Mouse (Mus musculus): ENCODE results near the gene Olfr1336. TPM values are rescaled to one million over a fixed set of nuclear protein-coding genes. Genes with fewer than 3 reads are reported as not detected.
"Not testable (repeated sequence)": the region's sequence is repeated elsewhere in the genome, so short reads cannot be mapped to it uniquely, and the experiment has no call there.

Gene Olfr1336
- polyA plus RNA-seq, 1 experiment: not detected

GRCm38 (mm10) chr7:6466951-6467350 is 11.0 kb downstream of the Olfr1336 start, which contains the start of gene Olfr1346:
Gene Olfr1346, plus strand, starts transcription at chr7:6467101.
- no peaks in the 10 kb centered on the region for H3K79me3 ChIP-seq (ENCODE audit: low read depth)
- no peak within 1 kb of the TSS for H3ac ChIP-seq (ENCODE audit: control insufficient read depth, insufficient read length, low read depth)
- TF ChIP-seq CEBPB (IDR thresholded peaks at IDR 0.05; ENCODE audit: low read depth) (no peak), MYOG (IDR thresholded peaks at IDR 0.05; ENCODE audit: control insufficient read depth, extremely low read depth, insufficient read length) (no peak), CTCF (IDR thresholded peaks at IDR 0.05; ENCODE audit: control insufficient read depth, insufficient read depth, insufficient read length) (no peak), MAX (IDR thresholded peaks at IDR 0.05) (no peak), FOSL1 (IDR thresholded peaks at IDR 0.05; ENCODE audit: insufficient read depth, low read length, poor library complexity, severe bottlenecking) (no peak)
- no peak within 1 kb of the TSS for H3K4me3 ChIP-seq (ENCODE audit: insufficient read depth, poor library complexity, severe bottlenecking)
- H3K79me2 ChIP-seq (ENCODE audit: control insufficient read depth, insufficient read depth): no peaks in the 10 kb centered on the region
- H3K36me3 ChIP-seq (ENCODE audit: control insufficient read depth, insufficient read depth): no peaks in the 10 kb centered on the region
- no peaks in the 10 kb centered on the region for H3K27me3 ChIP-seq (ENCODE audit: control insufficient read depth, insufficient read depth, insufficient read length)

DNA sequence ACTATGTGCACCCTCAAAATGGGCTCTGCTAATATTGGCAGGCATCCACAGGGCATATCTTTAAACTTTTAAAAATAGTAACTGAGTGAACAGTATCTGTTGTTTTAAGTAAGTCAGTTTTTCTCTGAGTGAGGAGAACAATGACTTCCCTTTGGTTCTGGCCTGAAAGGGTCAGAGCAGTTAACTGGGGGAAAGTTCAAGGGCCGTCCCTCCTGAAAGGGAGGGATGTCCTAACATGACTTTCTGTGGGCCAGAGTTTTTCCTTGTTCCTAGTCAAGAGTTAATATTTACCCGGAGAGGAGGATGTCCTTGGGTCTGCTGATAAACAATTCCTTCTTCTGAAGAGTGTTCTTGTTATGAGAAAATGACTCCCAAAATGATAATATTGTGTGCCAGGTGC is 21.7 kb downstream of the Olfr1336 start:
- H3K4me3 ChIP-seq (ENCODE audit: insufficient read depth, poor library complexity, severe bottlenecking); H3K79me3 ChIP-seq (ENCODE audit: low read depth); H3K36me3 ChIP-seq (ENCODE audit: control insufficient read depth, insufficient read depth); H3ac ChIP-seq (ENCODE audit: control insufficient read depth, insufficient read length, low read depth); H3K79me2 ChIP-seq (ENCODE audit: control insufficient read depth, insufficient read depth); H3K27me3 ChIP-seq (ENCODE audit: control insufficient read depth, insufficient read depth, insufficient read length): not testable (repeated sequence)

DNA sequence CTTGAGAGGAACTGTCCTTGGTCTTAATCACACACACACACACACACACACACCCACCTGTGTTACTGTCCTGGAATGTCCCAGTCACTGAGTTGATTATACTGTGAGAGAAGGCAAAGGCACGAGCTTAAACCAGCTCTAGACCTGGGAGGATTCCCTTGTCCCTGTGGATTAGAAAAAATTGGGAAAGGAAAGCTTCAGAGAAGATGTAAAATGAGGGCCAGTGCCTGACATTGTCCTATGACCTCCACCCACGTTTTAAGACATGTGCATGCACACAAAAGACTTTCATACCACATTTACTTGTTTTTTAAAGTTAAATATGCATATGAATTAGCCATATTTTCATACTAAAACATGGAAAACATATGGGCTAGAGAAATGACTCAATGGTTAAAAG is 30.9 kb downstream of the Olfr1336 start, which contains the start of gene Olfr5:
Gene Olfr5 (minus strand): TSS at position 101 of the 400 bp plus-strand sequence.
- no peak within 1 kb of the TSS for H3ac ChIP-seq (ENCODE audit: control insufficient read depth, insufficient read length, low read depth)
- H3K27me3 ChIP-seq (ENCODE audit: control insufficient read depth, insufficient read depth, insufficient read length): no peaks in the 10 kb centered on the region
- no peaks in the 10 kb centered on the region for H3K36me3 ChIP-seq (ENCODE audit: control insufficient read depth, insufficient read depth)
- TF ChIP-seq MYOG (IDR thresholded peaks at IDR 0.05; ENCODE audit: control insufficient read depth, extremely low read depth, insufficient read length): no peak
- no peak within 1 kb of the TSS for H3K4me3 ChIP-seq (ENCODE audit: insufficient read depth, poor library complexity, severe bottlenecking)
- H3K79me3 ChIP-seq (ENCODE audit: low read depth): no peaks in the 10 kb centered on the region
- no peaks in the 10 kb centered on the region for H3K79me2 ChIP-seq (ENCODE audit: control insufficient read depth, insufficient read depth)

GRCm38 (mm10) chr7:6499655-6500054 is 43.7 kb downstream of the Olfr1336 start, which contains the start of gene Olfr1347:
Gene Olfr1347, minus strand, starts transcription at chr7:6499755.
- TF ChIP-seq CEBPB (IDR thresholded peaks at IDR 0.05; ENCODE audit: low read depth): no peak
- no peak for TF ChIP-seq MYOD1 (IDR thresholded peaks at IDR 0.05; ENCODE audit: control insufficient read depth, insufficient read length, low read depth)
- TF ChIP-seq MYOG (IDR thresholded peaks at IDR 0.05; ENCODE audit: control insufficient read depth, extremely low read depth, insufficient read length): no peak
- no peak for TF ChIP-seq CTCF (IDR thresholded peaks at IDR 0.05; ENCODE audit: control insufficient read depth, insufficient read depth, insufficient read length)
- TF ChIP-seq MAX (IDR thresholded peaks at IDR 0.05): no peak
- no peak for TF ChIP-seq FOSL1 (IDR thresholded peaks at IDR 0.05; ENCODE audit: insufficient read depth, low read length, poor library complexity, severe bottlenecking)
- TF ChIP-seq USF1 (IDR thresholded peaks at IDR 0.05; ENCODE audit: low read depth): no peak
- Histone ChIP-seq H3ac (ENCODE audit: control insufficient read depth, insufficient read length, low read depth) (no peak within 1 kb of the TSS), H3K36me3 (ENCODE audit: control insufficient read depth, insufficient read depth) (no peaks in the 10 kb centered on the region)

GRCm38 (mm10) chr7:6508648-6509047 is 52.7 kb downstream of the Olfr1336 start, which contains the start of gene Olfr1348:
Gene Olfr1348, minus strand, starts transcription at chr7:6508748.
- no peaks in the 10 kb centered on the region for H3K79me2 ChIP-seq (ENCODE audit: control insufficient read depth, insufficient read depth)
- H3K36me3 ChIP-seq (ENCODE audit: control insufficient read depth, insufficient read depth): no peaks in the 10 kb centered on the region
- no peaks in the 10 kb centered on the region for H3K27me3 ChIP-seq (ENCODE audit: control insufficient read depth, insufficient read depth, insufficient read length)
- no peak for TF ChIP-seq MYOD1 (IDR thresholded peaks at IDR 0.05; ENCODE audit: control insufficient read depth, insufficient read length, low read depth)
- no peak for TF ChIP-seq MYOG (IDR thresholded peaks at IDR 0.05; ENCODE audit: control insufficient read depth, extremely low read depth, insufficient read length)
- TF ChIP-seq FOSL1 (IDR thresholded peaks at IDR 0.05; ENCODE audit: insufficient read depth, low read length, poor library complexity, severe bottlenecking): no peak
- TF ChIP-seq MAX (IDR thresholded peaks at IDR 0.05): no peak
- no peak for TF ChIP-seq CTCF (IDR thresholded peaks at IDR 0.05; ENCODE audit: control insufficient read depth, insufficient read depth, insufficient read length)
- TF ChIP-seq CEBPB (IDR thresholded peaks at IDR 0.05; ENCODE audit: low read depth): no peak
- TF ChIP-seq USF1 (IDR thresholded peaks at IDR 0.05; ENCODE audit: low read depth): no peak
- H3ac ChIP-seq (ENCODE audit: control insufficient read depth, insufficient read length, low read depth): no peak within 1 kb of the TSS
- no peak within 1 kb of the TSS for H3K4me3 ChIP-seq (ENCODE audit: insufficient read depth, poor library complexity, severe bottlenecking)
- no peaks in the 10 kb centered on the region for H3K79me3 ChIP-seq (ENCODE audit: low read depth)

More at GRCm38 (mm10) chr7:6499655-6500054, 43.7 kb downstream of the Olfr1336 start, which contains the start of gene Olfr1347:
- H3K79me3 ChIP-seq (ENCODE audit: low read depth): no peaks in the 10 kb centered on the region
- no peaks in the 10 kb centered on the region for H3K79me2 ChIP-seq (ENCODE audit: control insufficient read depth, insufficient read depth)
- H3K27me3 ChIP-seq (ENCODE audit: control insufficient read depth, insufficient read depth, insufficient read length): no peaks in the 10 kb centered on the region
- H3K4me3 ChIP-seq (ENCODE audit: insufficient read depth, poor library complexity, severe bottlenecking): no peak within 1 kb of the TSS

Other genes starting within 250 kb of the Olfr1336 start
- not detected for gene Zscan5b, start 233.9 kb upstream of the Olfr1336 start, polyA plus RNA-seq (2012; fragmentation: generic; extraction: Trizol)
- not detected for gene Epp13, start 203.5 kb upstream of the Olfr1336 start, polyA plus RNA-seq (2012; fragmentation: generic; extraction: Trizol)
- gene Zfp667, start 169.6 kb upstream of the Olfr1336 start, polyA plus RNA-seq (2012; fragmentation: generic; extraction: Trizol): 1.4 TPM
- 0.18 TPM for gene Zfp583, start 124.9 kb upstream of the Olfr1336 start, polyA plus RNA-seq (2012; fragmentation: generic; extraction: Trizol)
- gene Gm3854, start 112.4 kb upstream of the Olfr1336 start, polyA plus RNA-seq (2012; fragmentation: generic; extraction: Trizol): 0.01 TPM
- 0.34 TPM for gene Zfp78, start 92.9 kb upstream of the Olfr1336 start, polyA plus RNA-seq (2012; fragmentation: generic; extraction: Trizol)
- gene Zfp28, start 72.9 kb upstream of the Olfr1336 start, polyA plus RNA-seq (2012; fragmentation: generic; extraction: Trizol): 2.7 TPM
- 0.06 TPM for gene Smim17, start 57.5 kb upstream of the Olfr1336 start, polyA plus RNA-seq (2012; fragmentation: generic; extraction: Trizol)
- not detected for gene Gm20715, start 45.9 kb upstream of the Olfr1336 start, polyA plus RNA-seq (2012; fragmentation: generic; extraction: Trizol)
- not detected for gene Olfr1344, start 17.5 kb upstream of the Olfr1336 start, polyA plus RNA-seq (2012; fragmentation: generic; extraction: Trizol)
- gene Olfr1346, start 10.9 kb downstream of the Olfr1336 start, polyA plus RNA-seq (2012; fragmentation: generic; extraction: Trizol): 0.01 TPM
- not detected for gene Olfr5, start 30.8 kb downstream of the Olfr1336 start, polyA plus RNA-seq (2012; fragmentation: generic; extraction: Trizol)
- gene Olfr1347, start 43.6 kb downstream of the Olfr1336 start, polyA plus RNA-seq (2012; fragmentation: generic; extraction: Trizol): not detected
- not detected for gene Olfr1348, start 52.6 kb downstream of the Olfr1336 start, polyA plus RNA-seq (2012; fragmentation: generic; extraction: Trizol)
- gene Olfr1349, start 66.8 kb downstream of the Olfr1336 start, polyA plus RNA-seq (2012; fragmentation: generic; extraction: Trizol): not detected
- not detected for gene Olfr1350, start 108.7 kb downstream of the Olfr1336 start, polyA plus RNA-seq (2012; fragmentation: generic; extraction: Trizol)
- gene Zim1, start 240.3 kb downstream of the Olfr1336 start, polyA plus RNA-seq (2012; fragmentation: generic; extraction: Trizol): 1.2 TPM

Data from C2C12 (cell line).